Mouse (Mus musculus) limb, embryonic 11.5 days (tissue): Measurements from ENCODE around the gene Gigyf2. TPM values are rescaled to one million over a fixed set of nuclear protein-coding genes. Genes with fewer than 3 reads are reported as not detected.

Experiments
- ATAC-seq: fragments of 200-750 bp; cut with Nextera tagmentation; 2 replicates; pipeline ENCODE4 v1.8.0; 2017; ENCODE audit warnings: low read depth; ENCODE audit not compliant: insufficient number of reproducible peaks, low FRiP score, low TSS enrichment
- DNase-seq: peaks from one replicate; pipeline ENCODE4 v3.0.0-alpha.2; 2015; ENCODE audit warnings: low spot score
- H3K27ac ChIP-seq: fragments of 300-500 bp; sonication (generic); replicated peaks from 2 replicates; pipeline ENCODE4 v1.5.1; 2014; ENCODE audit warnings: low read depth, mild to moderate bottlenecking, low read length
- H3K27me3 ChIP-seq: fragments of 300-500 bp; sonication (generic); 2 replicates; pipeline ENCODE4 v1.6.1; 2014; ENCODE audit warnings: mild to moderate bottlenecking, low read length, mixed read lengths; ENCODE audit not compliant: control insufficient read depth, insufficient read depth
- H3K36me3 ChIP-seq: fragments of 300-500 bp; sonication (generic); 2 replicates; pipeline ENCODE4 v1.6.1; 2014; ENCODE audit warnings: mild to moderate bottlenecking, low read length, moderate library complexity, mixed read lengths; ENCODE audit not compliant: control insufficient read depth, insufficient read depth
- H3K4me1 ChIP-seq: fragments of 300-500 bp; sonication (generic); 2 replicates; pipeline ENCODE4 v1.6.1; 2014; ENCODE audit warnings: low read length, mixed read lengths; ENCODE audit not compliant: control insufficient read depth, insufficient read depth
- H3K4me2 ChIP-seq: fragments of 300-500 bp; sonication (generic); 2 replicates; pipeline ENCODE4 v1.6.1; 2014; ENCODE audit warnings: low read depth, mild to moderate bottlenecking, moderate library complexity; ENCODE audit not compliant: severe bottlenecking
- H3K4me3 ChIP-seq: fragments of 300-500 bp; sonication (generic); 2 replicates; pipeline ENCODE4 v1.5.1; 2014; ENCODE audit warnings: low read depth, low read length
- H3K9ac ChIP-seq: fragments of 300-500 bp; sonication (generic); 2 replicates; pipeline ENCODE4 v1.6.1; 2014; ENCODE audit warnings: mild to moderate bottlenecking, low read length
- H3K9me3 ChIP-seq: fragments of 300-500 bp; sonication (generic); 2 replicates; pipeline ENCODE4 v1.6.1; 2016; ENCODE audit warnings: low read length; ENCODE audit not compliant: control insufficient read depth
- WGBS: fragments of 180-500 bp; shearing (Covaris S2); extraction: QIAGEN DNeasy Blood & Tissue Kit; methylation state at CpG from one replicate; pipeline ENCODE4 v1.1.7; 2014; 5-methylcytosine and 5-hydroxymethylcytosine counted together
- polyA plus RNA-seq: library from polyadenylated mRNA; unstranded; fragments of >200 nt; fragmentation: Nextera tagmentation; extraction: Ambion mirVana; gene quantifications from 2 replicates; pipeline ENCODE4 v1.2.1, GENCODE M21; 2014

Gigyf2 gene
- polyA plus RNA-seq, 1 experiment from 2014 or later = 47.3 TPM

DNA sequence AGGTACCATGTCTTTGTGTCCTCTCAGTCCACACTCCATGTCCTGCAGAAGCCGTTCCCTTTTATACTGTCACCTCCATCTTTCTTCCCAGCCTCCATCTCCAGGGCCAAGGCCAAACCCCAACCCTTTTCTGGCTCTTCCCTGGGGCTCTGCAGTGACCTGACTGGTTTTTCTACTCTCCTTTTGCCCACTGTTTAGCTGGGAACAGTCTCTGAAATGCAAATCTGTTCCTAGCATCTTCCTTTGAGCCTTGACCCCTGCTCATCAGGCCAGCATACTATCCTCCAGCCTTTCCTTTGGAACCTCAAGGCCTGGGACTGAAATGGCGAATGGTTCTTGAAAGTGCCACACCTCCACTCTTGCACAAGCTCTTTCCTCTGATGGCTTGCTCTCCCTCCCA, 13.7 kb upstream of the Gigyf2 start:
- WGBS = 83% methylated on average over 2 of the region's 2 CpGs
- Histone ChIP-seq H3K27me3 (no peaks in the 10 kb centered on the region), H3K9me3 (no peaks in the 10 kb centered on the region), H3K27ac (no peak overlapping the region), H3K9ac (no peak overlapping the region), H3K4me1 (no peaks in the 10 kb centered on the region), H3K4me2 (no peak overlapping the region), H3K36me3 (no peaks in the 10 kb centered on the region), H3K4me3 (no peak overlapping the region)
- no peak for ATAC-seq
- DNase-seq = no peak

DNA sequence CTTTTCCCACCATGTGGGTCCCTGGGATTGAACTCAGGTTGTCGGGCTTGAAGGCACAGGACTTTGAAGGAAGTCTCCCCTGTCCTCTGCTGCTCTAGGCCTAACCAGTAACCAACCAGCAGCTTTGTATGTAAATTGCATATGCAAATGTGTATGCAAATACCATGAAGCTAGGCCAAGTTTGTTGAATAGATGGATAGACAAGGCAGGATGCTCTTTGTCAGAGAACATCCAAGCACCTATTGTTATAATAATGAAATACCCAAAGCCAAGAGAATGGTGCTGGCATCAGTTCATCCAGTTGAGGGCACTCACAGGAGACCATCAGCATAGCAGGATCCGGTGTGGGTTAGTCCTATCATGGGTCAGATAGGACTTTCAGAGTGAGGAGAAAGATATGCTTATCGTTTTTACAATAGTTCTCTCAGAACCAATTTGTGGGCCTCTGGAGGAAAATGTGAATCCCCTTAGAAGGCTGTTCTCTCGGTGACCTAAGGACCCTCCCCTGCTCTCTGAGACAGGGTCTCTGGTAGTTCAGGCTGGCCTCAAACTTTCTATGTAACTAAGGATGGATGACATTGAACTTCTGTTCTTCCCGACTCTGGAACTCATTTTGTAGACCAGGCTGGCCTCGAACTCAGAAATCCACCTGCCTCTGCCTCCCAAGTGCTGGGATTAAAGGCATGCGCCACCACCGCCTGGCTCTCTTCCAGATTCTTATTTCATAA, 12.8 kb upstream of the Gigyf2 start:
- Histone ChIP-seq H3K36me3 (no peaks in the 10 kb centered on the region), H3K4me1 (no peaks in the 10 kb centered on the region), H3K9me3 (no peaks in the 10 kb centered on the region), H3K27me3 (no peaks in the 10 kb centered on the region), H3K9ac (no peak overlapping the region), H3K4me2 (no peak overlapping the region), H3K27ac (no peak overlapping the region), H3K4me3 (no peak overlapping the region)
- ATAC-seq = no peak
- 93% methylated on average over 8 of the region's 8 CpGs for WGBS
- DNase-seq = no peak

DNA sequence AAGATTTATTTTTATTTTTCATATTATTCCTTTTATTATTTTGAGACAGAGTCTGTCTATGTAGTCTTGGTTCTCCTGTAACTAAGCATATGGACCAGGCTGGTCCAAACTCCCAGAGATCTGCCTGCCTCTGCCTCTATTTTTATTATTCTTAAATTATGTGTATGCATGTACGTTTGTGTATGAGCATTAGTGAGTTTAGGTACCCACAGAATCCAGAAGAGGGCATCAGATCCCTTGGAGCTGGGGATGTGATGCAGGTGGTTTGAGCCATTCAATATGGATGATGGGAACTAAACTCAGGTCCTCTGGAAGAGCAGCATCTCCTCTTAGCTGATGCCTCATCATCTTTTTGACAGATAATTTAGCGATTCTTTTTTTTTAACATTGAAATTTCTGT, 11.4 kb upstream of the Gigyf2 start:
- Histone ChIP-seq H3K4me3 (no peak overlapping the region), H3K4me2 (no peak overlapping the region), H3K9me3 (no peaks in the 10 kb centered on the region), H3K36me3 (no peaks in the 10 kb centered on the region), H3K4me1 (no peaks in the 10 kb centered on the region), H3K27ac (no peak overlapping the region), H3K9ac (no peak overlapping the region), H3K27me3 (no peaks in the 10 kb centered on the region)
- ATAC-seq (no peak), DNase-seq (no peak)
- whole genome bisulfite sequencing = 89% methylated on average over 2 of the region's 2 CpGs

DNA sequence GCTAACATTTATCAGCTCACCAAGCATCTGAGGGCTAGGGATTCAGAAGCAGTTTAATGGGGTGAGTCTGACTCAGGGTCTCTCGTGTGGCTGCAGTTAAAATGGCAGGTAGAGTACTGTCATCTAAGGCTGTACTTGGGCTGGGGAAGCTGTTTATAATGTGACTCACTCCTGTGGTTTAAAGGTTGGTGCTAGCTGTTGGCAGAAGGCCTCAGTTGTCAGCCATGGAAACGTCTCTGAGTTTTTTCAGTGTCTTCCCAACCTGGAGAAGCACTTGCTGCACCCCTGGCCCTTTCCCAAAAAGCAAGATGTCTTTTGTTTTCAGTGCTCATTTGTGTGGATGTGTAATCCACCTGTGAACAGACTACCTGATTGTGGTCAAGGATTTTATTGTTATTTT, 10.9 kb upstream of the Gigyf2 start:
- no peaks in the 10 kb centered on the region for H3K4me1 ChIP-seq
- H3K9me3 ChIP-seq = peaks cover under 1% of the 10 kb centered on the region; the same call in 1 of the 2 replicates
- WGBS = 64% methylated on average over 2 of the region's 2 CpGs
- no peak overlapping the region for H3K4me2 ChIP-seq
- H3K27ac ChIP-seq = no peak overlapping the region
- no peaks in the 10 kb centered on the region for H3K36me3 ChIP-seq
- ATAC-seq = no peak
- no peak overlapping the region for H3K9ac ChIP-seq
- no peak for DNase-seq
- no peak overlapping the region for H3K4me3 ChIP-seq
- no peaks in the 10 kb centered on the region for H3K27me3 ChIP-seq

DNA sequence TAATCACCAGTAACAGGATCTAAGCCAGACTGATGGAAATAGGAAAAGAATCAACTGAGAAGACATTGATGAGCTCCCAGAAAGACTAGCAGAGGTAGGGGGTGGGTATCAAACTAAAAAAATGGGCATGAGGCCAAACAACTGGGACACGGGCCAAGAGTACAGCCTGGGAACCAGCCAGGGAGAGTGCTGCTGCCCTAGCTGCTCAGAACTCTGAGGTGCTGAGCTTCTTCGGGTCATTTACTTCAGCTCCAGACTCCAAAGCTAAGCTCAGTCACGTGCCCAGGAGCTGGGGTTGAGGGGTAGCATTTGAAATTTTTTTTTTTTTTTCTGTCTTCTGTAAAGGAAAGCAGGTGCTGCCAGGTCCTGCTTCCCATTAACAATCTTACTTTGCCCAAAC, 10.1 kb upstream of the Gigyf2 start:
- H3K27ac ChIP-seq = no peak overlapping the region
- WGBS = 73% methylated on average over 3 of the region's 3 CpGs
- no peak overlapping the region for H3K4me2 ChIP-seq
- no peaks in the 10 kb centered on the region for H3K4me1 ChIP-seq
- no peak overlapping the region for H3K9ac ChIP-seq
- no peak overlapping the region for H3K4me3 ChIP-seq
- no peak for DNase-seq
- no peaks in the 10 kb centered on the region for H3K36me3 ChIP-seq
- no peak for ATAC-seq
- H3K27me3 ChIP-seq = no peaks in the 10 kb centered on the region
- peaks cover 2% of the 10 kb centered on the region; the same call in 1 of the 2 replicates for H3K9me3 ChIP-seq

DNA sequence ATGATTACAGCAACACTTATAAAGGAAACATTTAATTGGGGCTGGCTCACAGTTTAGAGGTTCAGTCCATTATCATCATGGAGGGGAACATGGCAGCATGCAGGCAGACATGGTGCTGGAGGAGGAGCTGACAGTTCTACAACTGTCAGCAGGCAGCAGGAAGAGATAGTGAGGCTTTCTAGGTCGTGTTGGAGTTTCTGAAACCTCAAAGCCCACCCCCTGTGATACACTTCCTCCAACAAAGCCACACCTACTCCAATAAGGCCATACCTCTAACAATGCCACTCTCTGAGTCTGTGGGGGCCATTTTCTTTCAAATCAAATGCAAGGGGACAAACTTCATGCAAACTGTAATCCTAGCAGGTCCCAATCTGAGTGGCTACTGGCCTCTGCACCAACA, 5.7 kb upstream of the Gigyf2 start:
- DNase-seq (no peak), ATAC-seq (no peak)
- Histone ChIP-seq H3K27ac (no peak overlapping the region), H3K4me3 (no peak overlapping the region), H3K9ac (no peak overlapping the region), H3K4me1 (no peaks in the 10 kb centered on the region), H3K36me3 (no peaks in the 10 kb centered on the region), H3K27me3 (no peaks in the 10 kb centered on the region), H3K4me2 (no peak overlapping the region), H3K9me3 (peaks cover 2% of the 10 kb centered on the region; the same call in 1 of the 2 replicates)
- WGBS = 14% methylated on average over 1 of the region's 1 CpGs

DNA sequence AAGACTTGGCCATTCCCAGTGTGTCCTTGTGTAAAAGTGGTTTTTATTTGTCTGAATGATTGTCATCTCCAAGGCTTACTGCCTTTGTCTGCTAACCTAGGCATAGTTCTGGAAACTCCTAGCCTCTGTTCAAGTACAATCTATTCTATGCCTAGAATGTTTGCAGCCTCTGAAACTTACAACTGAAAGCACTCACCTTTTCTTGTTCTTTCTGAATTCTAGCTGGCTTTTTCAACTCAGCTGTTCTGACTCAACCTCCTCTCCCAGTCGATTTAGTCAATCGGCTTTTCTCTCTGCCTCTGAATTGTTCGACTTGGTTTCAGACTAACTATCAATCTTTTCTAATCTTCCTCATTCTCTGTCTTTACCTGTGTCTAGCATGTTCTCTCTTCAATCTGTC, 4.0 kb upstream of the Gigyf2 start:
- WGBS = 94% methylated on average over 3 of the region's 3 CpGs
- Histone ChIP-seq H3K9ac (no peak overlapping the region), H3K36me3 (no peaks in the 10 kb centered on the region), H3K27ac (no peak overlapping the region), H3K4me1 (no peaks in the 10 kb centered on the region), H3K27me3 (no peaks in the 10 kb centered on the region), H3K9me3 (peaks cover 2% of the 10 kb centered on the region; the same call in 1 of the 2 replicates), H3K4me2 (no peak overlapping the region), H3K4me3 (no peak overlapping the region)
- ATAC-seq (no peak), DNase-seq (no peak)

DNA sequence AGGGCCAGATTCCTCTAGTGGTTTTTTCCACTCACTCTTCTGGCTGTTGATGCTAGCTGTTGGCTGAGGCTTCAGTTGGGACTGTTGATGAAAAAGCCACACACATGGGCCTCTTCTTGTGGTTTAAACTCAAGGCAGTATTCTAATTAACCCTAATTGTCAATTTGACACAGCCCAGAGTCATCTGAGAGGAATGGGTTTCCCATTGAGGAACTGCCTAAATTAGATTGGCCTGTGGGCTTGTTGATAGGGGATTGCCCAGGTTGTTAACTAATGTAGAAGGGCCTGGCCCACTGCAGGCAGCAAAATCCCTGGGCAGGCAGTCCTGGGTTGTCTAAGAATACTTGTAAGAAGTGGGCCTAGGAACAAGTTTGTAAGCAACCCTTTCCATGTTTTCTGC, 2.1 kb upstream of the Gigyf2 start:
- no peaks in the 10 kb centered on the region for H3K36me3 ChIP-seq
- no peak for DNase-seq
- H3K27ac ChIP-seq = no peak overlapping the region
- no peaks in the 10 kb centered on the region for H3K27me3 ChIP-seq
- no peak overlapping the region for H3K4me2 ChIP-seq
- 0 out of 2 replicates have a peak, but pooled peaks cover 3% of the 10 kb centered on the region for H3K4me1 ChIP-seq
- H3K4me3 ChIP-seq = no peak overlapping the region
- no peak overlapping the region for H3K9ac ChIP-seq
- no peak for ATAC-seq
- peaks cover 2% of the 10 kb centered on the region; the same call in 1 of the 2 replicates for H3K9me3 ChIP-seq
